Mouse (Mus musculus) lung, embryonic 14.5 days (tissue): Measurements from ENCODE around the gene Pex16. TPM values are rescaled to one million over a fixed set of nuclear protein-coding genes. Genes with fewer than 3 reads are reported as not detected.

ENCODE experiments used
- ATAC-seq: fragments of 200-750 bp; cut with Nextera tagmentation; 2 replicates; pipeline ENCODE4 v1.8.0; 2017; ENCODE audit warnings: mild to moderate bottlenecking, moderate TSS enrichment, moderate library complexity; ENCODE audit not compliant: insufficient read depth
- DNase-seq: peaks from one replicate; pipeline ENCODE4 v3.0.0-alpha.2; 2015
- H3K27ac ChIP-seq: fragments of 300-500 bp; sonication (generic); 2 replicates; pipeline ENCODE4 v1.5.1; 2014; ENCODE audit warnings: low read depth, mild to moderate bottlenecking, moderate library complexity
- H3K27me3 ChIP-seq: fragments of 300-500 bp; sonication (generic); 2 replicates; pipeline ENCODE4 v1.6.1; 2014; ENCODE audit warnings: low read length, control low read depth; ENCODE audit not compliant: insufficient read depth
- H3K36me3 ChIP-seq: fragments of 300-500 bp; sonication (generic); 2 replicates; pipeline ENCODE4 v1.6.1; 2014; ENCODE audit warnings: control low read depth; ENCODE audit not compliant: insufficient read depth
- H3K4me1 ChIP-seq: fragments of 300-500 bp; sonication (generic); 2 replicates; pipeline ENCODE4 v1.6.1; 2014; ENCODE audit warnings: antibody characterized with exemption, control low read depth; ENCODE audit not compliant: insufficient read depth
- H3K4me2 ChIP-seq: fragments of 300-500 bp; sonication (generic); 2 replicates; pipeline ENCODE4 v1.6.1; 2014; ENCODE audit warnings: mild to moderate bottlenecking
- H3K4me3 ChIP-seq: fragments of 300-500 bp; sonication (generic); 2 replicates; pipeline ENCODE4 v1.5.1; 2014; ENCODE audit warnings: low read depth, low read length
- H3K9ac ChIP-seq: fragments of 300-500 bp; sonication (generic); 2 replicates; pipeline ENCODE4 v1.6.1; 2014
- H3K9me3 ChIP-seq: fragments of 300-500 bp; sonication (generic); 2 replicates; pipeline ENCODE4 v1.6.1; 2016; ENCODE audit warnings: low read depth, low read length, control low read depth
- CTCF ChIP-seq: IDR thresholded peaks from 2 replicates; pipeline ENCODE4 v1.5.1; 2016; ENCODE audit warnings: antibody characterized with exemption, low read depth
- WGBS: fragments of 180-500 bp; shearing (Covaris S2); extraction: QIAGEN DNeasy Blood & Tissue Kit; methylation state at CpG from one replicate; pipeline ENCODE4 v1.1.7; 2014; 5-methylcytosine and 5-hydroxymethylcytosine counted together
- polyA plus RNA-seq: library from polyadenylated mRNA; unstranded; fragments of >200 nt; fragmentation: Nextera tagmentation; extraction: Ambion mirVana; gene quantifications from 2 replicates; pipeline ENCODE4 v1.2.1, GENCODE M21; 2014

Pex16 gene
- polyA plus RNA-seq, 1 experiment from 2014 or later, result 16.6 TPM

- peaks cover 84% of the 10 kb centered on the region for H3K36me3 ChIP-seq
- no peaks in the 10 kb centered on the region for H3K9me3 ChIP-seq
- no peak for ATAC-seq
- H3K9ac ChIP-seq, result no peak overlapping the region
- DNase-seq, result no peak
- no peak overlapping the region for H3K27ac ChIP-seq
- H3K4me1 ChIP-seq, result no peaks in the 10 kb centered on the region
- no peak for TF ChIP-seq CTCF
- no peaks in the 10 kb centered on the region for H3K27me3 ChIP-seq
- 87% methylated on average over 4 of the region's 4 CpGs for WGBS
- H3K4me3 ChIP-seq, result no peak overlapping the region
- H3K4me2 ChIP-seq, result no peak overlapping the region
Measured at GRCm38 (mm10) chr2:92382759-92383158, 8.3 kb downstream of the Pex16 start.

GRCm38 (mm10) chr2:92384101-92384500 is 9.6 kb downstream of the Pex16 start:
- TF ChIP-seq CTCF, result no peak
- 0 out of 2 replicates have a peak, but pooled peaks cover 6% of the 10 kb centered on the region for H3K4me1 ChIP-seq
- no peak for ATAC-seq
- 70% methylated on average over 4 of the region's 4 CpGs for WGBS
- no peaks in the 10 kb centered on the region for H3K27me3 ChIP-seq
- no peaks in the 10 kb centered on the region for H3K9me3 ChIP-seq
- no peak for DNase-seq
- no peak overlapping the region for H3K9ac ChIP-seq
- H3K27ac ChIP-seq, result no peak overlapping the region
- no peak overlapping the region for H3K4me2 ChIP-seq
- no peak overlapping the region for H3K4me3 ChIP-seq
- peaks cover 73% of the 10 kb centered on the region for H3K36me3 ChIP-seq

- Histone ChIP-seq H3K36me3 (peaks cover 62% of the 10 kb centered on the region), H3K9ac (no peak overlapping the region), H3K4me3 (no peak overlapping the region), H3K4me1 (peaks cover 13% of the 10 kb centered on the region; the same call in 1 of the 2 replicates), H3K9me3 (no peaks in the 10 kb centered on the region), H3K27me3 (no peaks in the 10 kb centered on the region), H3K27ac (no peak overlapping the region), H3K4me2 (no peak overlapping the region)
- ATAC-seq (no peak), DNase-seq (no peak)
- WGBS, result 75% methylated on average over 22 of the region's 22 CpGs
- 0 out of 2 replicates have a peak, but pooled peaks have one; percentile 2 for TF ChIP-seq CTCF
Measured at GRCm38 (mm10) chr2:92385113-92386051, 10.9 kb downstream of the Pex16 start.

- 87% methylated on average over 30 of the region's 30 CpGs for WGBS
- peaks cover 18% of the 10 kb centered on the region; the same call in 1 of the 2 replicates for H3K4me1 ChIP-seq
- TF ChIP-seq CTCF, result no peak
- no peak overlapping the region for H3K4me3 ChIP-seq
- H3K36me3 ChIP-seq, result peaks cover 47% of the 10 kb centered on the region
- no peak overlapping the region for H3K27ac ChIP-seq
- ATAC-seq (no peak), DNase-seq (no peak)
- H3K27me3 ChIP-seq, result no peaks in the 10 kb centered on the region
- no peaks in the 10 kb centered on the region for H3K9me3 ChIP-seq
- H3K9ac ChIP-seq, result no peak overlapping the region
- H3K4me2 ChIP-seq, result no peak overlapping the region
Measured at GRCm38 (mm10) chr2:92386821-92387570, 12.5 kb downstream of the Pex16 start.

GRCm38 (mm10) chr2:92387646-92388045 is 13.2 kb downstream of the Pex16 start:
- peaks cover 42% of the 10 kb centered on the region for H3K36me3 ChIP-seq
- no peak overlapping the region for H3K27ac ChIP-seq
- TF ChIP-seq CTCF, result no peak
- no peaks in the 10 kb centered on the region for H3K27me3 ChIP-seq
- no peak for ATAC-seq
- WGBS, result 79% methylated on average over 4 of the region's 4 CpGs
- no peak overlapping the region for H3K4me3 ChIP-seq
- DNase-seq, result no peak
- no peak overlapping the region for H3K9ac ChIP-seq
- no peaks in the 10 kb centered on the region for H3K9me3 ChIP-seq
- peaks cover 23% of the 10 kb centered on the region; the same call in 1 of the 2 replicates for H3K4me1 ChIP-seq
- peak overlapping the region; percentile 84; the same call in 1 of the 2 replicates for H3K4me2 ChIP-seq

- Histone ChIP-seq H3K4me2 (peak overlapping the region; percentile 84), H3K9me3 (no peaks in the 10 kb centered on the region), H3K27ac (no peak overlapping the region), H3K4me1 (peaks cover 24% of the 10 kb centered on the region; the same call in 1 of the 2 replicates), H3K27me3 (no peaks in the 10 kb centered on the region), H3K36me3 (peaks cover 39% of the 10 kb centered on the region), H3K9ac (peak overlapping the region; percentile 62; the same call in 1 of the 2 replicates), H3K4me3 (peak overlapping the region; percentile 66)
- WGBS, result 40% methylated on average over 3 of the region's 3 CpGs
- ATAC-seq (no peak; the same call in 1 of the 2 replicates), DNase-seq (peak; percentile 13)
- no peak for TF ChIP-seq CTCF
Measured at GRCm38 (mm10) chr2:92388081-92388517, 13.6 kb downstream of the Pex16 start.
